Mouse (Mus musculus) layer of hippocampus, adult 6 months (tissue): Measurements from ENCODE around the gene Olfr1295. TPM values are rescaled to one million over a fixed set of nuclear protein-coding genes. Genes with fewer than 3 reads are reported as not detected.

ENCODE experiments used
- long read RNA-seq, 2 experiments: library from polyadenylated mRNA; unstranded; transcript quantifications; one replicate each; pipeline ENCODE4 v2.0.0; 2019 to 2020
- polyA plus RNA-seq: library from polyadenylated mRNA; unstranded; fragments of <200 nt; fragmentation: Nextera tagmentation; gene quantifications from 2 replicates; pipeline ENCODE4 v1.2.3, GENCODE M21; 2021

Gene Olfr1295
- not detected in 2 replicates for polyA plus RNA-seq
- long read RNA-seq, experiment 1 = 0 reads
- long read RNA-seq, experiment 2 = 0 reads

DNA sequence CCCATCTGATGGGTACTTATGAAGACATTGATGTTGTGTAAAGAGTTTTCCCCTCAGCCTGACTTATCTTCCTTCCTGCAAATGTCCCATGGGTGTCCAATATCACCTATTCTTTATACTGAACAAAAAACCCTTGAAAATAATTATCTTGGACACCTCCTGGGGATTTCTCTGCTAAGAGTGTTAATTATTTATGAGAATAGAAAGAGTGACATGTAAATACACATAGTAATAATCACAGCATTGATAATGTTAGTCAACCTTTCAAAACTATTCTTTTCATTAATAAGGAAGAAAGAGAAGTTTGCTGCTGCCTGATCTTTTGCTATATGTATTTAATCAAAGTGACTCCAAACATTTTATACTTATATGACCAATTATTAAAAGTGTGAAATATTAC is at the start of gene Olfr1295:
Gene Olfr1295 (minus strand): TSS at position 101 of the 400 bp plus-strand sequence.

DNA sequence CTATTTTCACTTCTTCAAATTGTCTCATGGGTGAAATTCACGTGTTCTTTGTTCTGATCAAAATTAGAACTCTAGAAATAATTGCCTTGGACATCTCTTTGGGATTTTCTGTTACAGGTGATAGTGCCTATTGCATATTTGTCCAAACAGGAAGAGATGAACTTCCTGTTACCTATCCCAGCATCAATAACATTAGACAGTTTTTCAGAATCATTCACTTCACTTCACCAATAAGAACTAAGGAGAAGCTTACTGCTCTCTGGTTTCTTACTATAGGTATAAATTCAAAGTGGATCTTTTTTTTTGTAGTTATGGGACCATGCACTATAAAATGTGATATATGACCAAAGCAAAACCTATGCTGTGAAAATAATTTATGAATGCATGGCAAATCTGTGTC is 29.3 kb downstream of the Olfr1295 start, which contains the start of gene Olfr1294:
Gene Olfr1294 (minus strand): TSS at position 101 of the 400 bp plus-strand sequence.

DNA sequence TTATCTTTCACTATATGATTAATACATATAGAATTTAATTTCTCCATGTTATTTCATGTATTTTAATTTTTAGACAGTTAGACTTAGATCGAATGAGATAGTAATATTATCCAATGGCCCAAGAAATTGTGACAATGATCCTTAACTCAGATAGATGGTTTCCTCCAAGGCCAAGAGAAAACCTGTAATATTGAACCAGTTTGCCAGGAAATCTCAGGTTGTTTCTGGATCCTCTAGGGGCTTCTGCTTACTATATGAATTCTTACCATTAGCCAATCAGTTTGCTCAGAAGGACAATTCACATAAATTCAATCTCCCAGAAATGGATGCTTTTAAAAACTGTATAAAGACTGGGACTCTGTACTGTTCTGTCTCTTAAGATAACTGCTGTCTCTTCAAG is 44.6 kb downstream of the Olfr1295 start, which contains the start of gene Olfr1293-ps:
Gene Olfr1293-ps (plus strand): TSS at position 301 of the 400 bp plus-strand sequence.

Other genes starting within 250 kb of the Olfr1295 start
- not detected in 2 replicates for gene Olfr1281, start 243.2 kb downstream of the Olfr1295 start, polyA plus RNA-seq
- gene Olfr1282, start 233.6 kb downstream of the Olfr1295 start, polyA plus RNA-seq = not detected in 2 replicates
- not detected in 2 replicates for gene Olfr1283, start 202.9 kb downstream of the Olfr1295 start, polyA plus RNA-seq
- not detected in 2 replicates for gene Olfr1284, start 194.2 kb downstream of the Olfr1295 start, polyA plus RNA-seq
- not detected in 2 replicates for gene Olfr1286, start 146.6 kb downstream of the Olfr1295 start, polyA plus RNA-seq
- not detected in 2 replicates for gene Olfr1287, start 120.5 kb downstream of the Olfr1295 start, polyA plus RNA-seq
- not detected in 2 replicates for gene Olfr1288, start 95.6 kb downstream of the Olfr1295 start, polyA plus RNA-seq
- gene Olfr1289, start 88.9 kb downstream of the Olfr1295 start, polyA plus RNA-seq = not detected in 2 replicates
- gene Olfr1290, start 75.9 kb downstream of the Olfr1295 start, polyA plus RNA-seq = not detected in 2 replicates
- not detected in 2 replicates for gene Olfr1291-ps1, start 72.5 kb downstream of the Olfr1295 start, polyA plus RNA-seq
- not detected in 2 replicates for gene Olfr1293-ps, start 44.5 kb downstream of the Olfr1295 start, polyA plus RNA-seq
- gene Olfr1294, start 29.4 kb downstream of the Olfr1295 start, polyA plus RNA-seq = not detected in 2 replicates
- gene Olfr1297, start 56.8 kb upstream of the Olfr1295 start, polyA plus RNA-seq = not detected in 2 replicates
- not detected in 2 replicates for gene Olfr1298, start 79.5 kb upstream of the Olfr1295 start, polyA plus RNA-seq
- not detected in 2 replicates for gene Olfr1299, start 91.7 kb upstream of the Olfr1295 start, polyA plus RNA-seq
- gene Olfr1301, start 181.3 kb upstream of the Olfr1295 start, polyA plus RNA-seq = not detected in 2 replicates
- not detected in 2 replicates for gene Olfr1302, start 207.7 kb upstream of the Olfr1295 start, polyA plus RNA-seq